10 mouse cellular contexts compared by ENCODE assay signal in the genomic region with DNA sequence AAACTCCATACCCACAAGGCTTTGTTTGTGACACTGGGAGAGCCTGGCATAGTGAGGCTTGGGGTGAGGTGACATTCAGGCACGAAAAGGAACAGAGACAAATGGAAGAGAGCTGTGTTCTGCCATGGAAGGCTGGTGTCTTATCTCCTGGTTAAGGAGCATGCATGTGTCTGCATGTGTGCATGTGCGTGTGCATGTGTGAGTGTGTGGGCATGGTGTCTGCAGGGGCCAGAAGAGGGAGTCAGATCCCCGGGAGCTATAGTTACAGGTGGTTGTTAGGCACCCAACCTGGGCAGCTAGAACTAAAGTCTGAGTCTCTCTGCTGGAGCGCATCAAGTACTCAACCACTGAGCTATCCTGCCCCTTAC.
A peak's percentile ranks its signal among the peaks of the same experiment; 100 is the strongest.
DNase-seq lines count a peak whose midpoint lies in the region; ATAC-seq lines count a peak whose summit lies in the region.
"Had no signal": no experiment of that assay in that cellular context is flagged by ENCODE, and none has a peak within 500 bp of the region (broad histone marks: within the 10 kb centered on the region; RNA-seq: fewer than 3 reads in every experiment).

No protein-coding gene starts in this region.

- peaks cover 11% of the 10 kb centered on the region for H3K4me1 ChIP-seq in hindbrain, embryonic 13.5 days (replicated peaks)
- peaks cover 4% of the 10 kb centered on the region for H3K4me1 ChIP-seq in hindbrain, embryonic 16.5 days (ENCODE audit: control insufficient read depth, insufficient read depth, low read depth, low read length)
- peaks cover 31% of the 10 kb centered on the region for H3K4me1 ChIP-seq in embryonic facial prominence, embryonic 10.5 days
- peaks cover 40% of the 10 kb centered on the region for H3K4me1 ChIP-seq in limb, embryonic 13.5 days

- peak; percentile 15 for DNase-seq in embryonic facial prominence, embryonic 10.5 days (ENCODE audit: low spot score)
- DNase-seq: right cerebral cortex, postnatal 25 days; thymus, postnatal 36 days had no signal

- no peaks in the 10 kb centered on the region for H3K36me3 ChIP-seq in hindbrain, embryonic 13.5 days
- no peaks in the 10 kb centered on the region for H3K36me3 ChIP-seq in hindbrain, embryonic 16.5 days (ENCODE audit: control insufficient read depth, insufficient read depth, low read length)
- no peaks in the 10 kb centered on the region for H3K36me3 ChIP-seq in embryonic facial prominence, embryonic 10.5 days (replicated peaks)
- no peaks in the 10 kb centered on the region for H3K36me3 ChIP-seq in limb, embryonic 13.5 days
- H3K36me3 ChIP-seq: neural tube, embryonic 15.5 days had no signal

- no peak overlapping the region for H3K4me3 ChIP-seq in hindbrain, embryonic 13.5 days
- no peak overlapping the region for H3K4me3 ChIP-seq in hindbrain, embryonic 16.5 days (ENCODE audit: low read length)
- H3K4me3 ChIP-seq in embryonic facial prominence, embryonic 10.5 days: no peak overlapping the region
- no peak overlapping the region for H3K4me3 ChIP-seq in limb, embryonic 13.5 days
- H3K4me3 ChIP-seq: neural tube, embryonic 15.5 days had no signal

- H3K9ac ChIP-seq in hindbrain, embryonic 13.5 days: no peak overlapping the region
- no peak overlapping the region for H3K9ac ChIP-seq in hindbrain, embryonic 16.5 days (ENCODE audit: low read depth, low read length)
- no peak overlapping the region; the same call in 1 of the 2 replicates for H3K9ac ChIP-seq in limb, embryonic 13.5 days
- H3K9ac ChIP-seq: neural tube, embryonic 15.5 days had no signal

- no peaks in the 10 kb centered on the region for H3K27me3 ChIP-seq in hindbrain, embryonic 13.5 days
- H3K27me3 ChIP-seq in hindbrain, embryonic 16.5 days (replicated peaks; ENCODE audit: control insufficient read depth, insufficient read depth, low read length): no peaks in the 10 kb centered on the region
- H3K27me3 ChIP-seq in embryonic facial prominence, embryonic 10.5 days (replicated peaks; ENCODE audit: low read depth, poor library complexity, severe bottlenecking): no peaks in the 10 kb centered on the region
- H3K27me3 ChIP-seq in limb, embryonic 13.5 days: peaks cover 16% of the 10 kb centered on the region
- H3K27me3 ChIP-seq: neural tube, embryonic 15.5 days had no signal

- peak; percentile 33; the same call in 1 of the 2 replicates for ATAC-seq in hindbrain, embryonic 13.5 days (ENCODE audit: low FRiP score)
- ATAC-seq in hindbrain, embryonic 16.5 days: no peak
- 0 out of 2 replicates have a peak, but pooled peaks have one; percentile 14 for ATAC-seq in erythroid progenitor cell, adult 5-6 weeks (replicated peaks; ENCODE audit: low FRiP score, poor library complexity, severe bottlenecking)
- no peak for ATAC-seq in limb, embryonic 13.5 days (ENCODE audit: low FRiP score, low read depth)
- ATAC-seq in monocyte, adult 5-6 weeks (replicated peaks; ENCODE audit: insufficient number of reproducible peaks, low FRiP score, low TSS enrichment, poor library complexity, severe bottlenecking): no peak
- ATAC-seq in CD4-positive, CD25-positive, alpha-beta regulatory T cell, adult 4 months: no peak

- 60% methylated on average over 4 of the region's 4 CpGs for WGBS in hindbrain, embryonic 13.5 days
- 61% methylated on average over 4 of the region's 4 CpGs for WGBS in hindbrain, embryonic 16.5 days
- 41% methylated on average over 4 of the region's 4 CpGs for WGBS in embryonic facial prominence, embryonic 10.5 days
- WGBS in limb, embryonic 13.5 days: 66% methylated on average over 4 of the region's 4 CpGs

- no peaks in the 10 kb centered on the region for H3K9me3 ChIP-seq in hindbrain, embryonic 13.5 days
- H3K9me3 ChIP-seq in hindbrain, embryonic 16.5 days (ENCODE audit: control insufficient read depth, low read length): no peaks in the 10 kb centered on the region
- H3K9me3 ChIP-seq in embryonic facial prominence, embryonic 10.5 days: no peaks in the 10 kb centered on the region
- no peaks in the 10 kb centered on the region for H3K9me3 ChIP-seq in limb, embryonic 13.5 days
- H3K9me3 ChIP-seq: neural tube, embryonic 15.5 days had no signal

- H3K27ac ChIP-seq in hindbrain, embryonic 13.5 days: peak overlapping the region; percentile 36; the same call in 1 of the 2 replicates
- no peak overlapping the region for H3K27ac ChIP-seq in hindbrain, embryonic 16.5 days (ENCODE audit: low read depth, low read length)
- H3K27ac ChIP-seq in embryonic facial prominence, embryonic 10.5 days (replicated peaks): peak overlapping the region; percentile 45
- H3K27ac ChIP-seq in limb, embryonic 13.5 days: peak overlapping the region; percentile 10; the same call in 1 of the 2 replicates
- H3K27ac ChIP-seq: neural tube, embryonic 15.5 days had no signal

- no peak overlapping the region for H3K4me2 ChIP-seq in hindbrain, embryonic 13.5 days
- H3K4me2 ChIP-seq in hindbrain, embryonic 16.5 days (ENCODE audit: low read length): no peak overlapping the region
- no peak overlapping the region for H3K4me2 ChIP-seq in limb, embryonic 13.5 days (replicated peaks)
- H3K4me2 ChIP-seq: neural tube, embryonic 15.5 days had no signal

Comparison
In these comparisons a context has a peak if more than half of its experiments do, and no peak if none do; other contexts are left out.
1. ATAC-seq: peak in hindbrain, embryonic 13.5 days (single experiment) and erythroid progenitor cell, adult 5-6 weeks (single experiment); none in hindbrain, embryonic 16.5 days (single experiment), limb, embryonic 13.5 days (single experiment), monocyte, adult 5-6 weeks (single experiment) and CD4-positive, CD25-positive, alpha-beta regulatory T cell, adult 4 months (single experiment).